Mouse (Mus musculus) small intestine, adult 2 months (tissue): ENCODE measurements around the gene Errfi1.

Experiments used
- CTCF ChIP-seq: fragments of 200-500 bp; IDR thresholded peaks from 2 replicates; pipeline ENCODE4 v1.5.1; 2012; ENCODE audit warnings: low read depth, mild to moderate bottlenecking, control low read depth, inconsistent platforms, low read length, moderate library complexity, mixed read lengths; ENCODE audit not compliant: insufficient replicate concordance, insufficient read length; ENCODE audit errors: extremely low read depth
- POLR2A ChIP-seq: fragments of 200-500 bp; IDR thresholded peaks from 2 replicates; pipeline ENCODE4 v1.6.1; 2012; ENCODE audit warnings: low read depth, mild to moderate bottlenecking, control low read depth, inconsistent platforms, low read length, moderate library complexity

DNA sequence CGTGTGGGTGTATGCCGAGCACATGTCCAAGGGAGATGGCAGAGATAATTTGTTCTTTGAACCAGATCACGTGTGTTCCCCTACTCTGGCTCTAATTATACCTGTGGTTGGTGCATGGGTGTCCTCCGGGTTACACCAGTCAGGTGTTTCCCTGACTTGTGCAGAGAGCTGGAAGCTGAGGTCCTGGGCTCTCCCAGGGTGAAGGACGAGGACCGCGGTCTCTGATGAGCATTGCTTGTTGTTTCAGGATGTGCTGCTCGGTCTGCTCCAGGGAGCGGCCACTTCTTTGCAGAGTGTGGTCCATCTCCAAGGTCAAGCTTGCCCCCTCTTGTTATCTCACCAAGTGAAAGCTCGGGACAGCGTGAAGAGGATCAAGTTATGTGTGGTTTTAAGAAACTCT, 12.3 kb downstream of the Errfi1 start:
- TF ChIP-seq POLR2A (no peak), CTCF (no peak)
